Mouse (Mus musculus): ENCODE data around the gene Chpf2.

The Chpf2 gene

DNA sequence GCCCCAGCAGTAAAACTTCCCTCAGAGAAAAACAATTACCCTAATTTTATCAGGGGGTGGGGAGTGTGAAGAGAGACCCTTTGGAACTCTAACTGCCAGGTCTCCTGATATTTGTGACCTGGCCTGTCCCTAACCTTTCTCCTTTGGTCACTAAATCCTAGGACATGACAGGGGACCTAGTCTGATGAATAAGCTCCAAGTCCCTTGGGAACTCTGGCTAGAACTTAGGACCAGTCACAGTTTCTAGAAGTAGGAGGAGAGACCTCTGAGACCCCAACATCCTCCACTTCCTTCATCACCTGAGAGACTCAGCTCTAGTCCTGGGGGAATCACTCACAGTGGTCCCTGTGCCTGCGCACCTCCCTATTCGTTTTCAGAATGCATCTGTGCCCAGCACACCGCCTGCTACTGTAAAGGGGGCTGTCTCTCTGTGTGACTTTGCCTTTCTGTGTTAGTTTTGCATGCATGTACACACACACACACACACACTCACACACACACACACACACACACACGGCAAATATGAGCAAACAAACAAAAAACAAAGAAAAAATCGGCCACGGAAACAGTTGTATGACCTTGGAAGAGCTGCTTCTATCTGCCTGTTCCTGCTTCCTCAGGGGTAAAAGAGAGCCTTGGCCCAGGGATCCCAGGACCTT, 18.9 kb downstream of the Chpf2 start:
- no peak for DNase-seq (ENCODE audit: low spot score)

DNA sequence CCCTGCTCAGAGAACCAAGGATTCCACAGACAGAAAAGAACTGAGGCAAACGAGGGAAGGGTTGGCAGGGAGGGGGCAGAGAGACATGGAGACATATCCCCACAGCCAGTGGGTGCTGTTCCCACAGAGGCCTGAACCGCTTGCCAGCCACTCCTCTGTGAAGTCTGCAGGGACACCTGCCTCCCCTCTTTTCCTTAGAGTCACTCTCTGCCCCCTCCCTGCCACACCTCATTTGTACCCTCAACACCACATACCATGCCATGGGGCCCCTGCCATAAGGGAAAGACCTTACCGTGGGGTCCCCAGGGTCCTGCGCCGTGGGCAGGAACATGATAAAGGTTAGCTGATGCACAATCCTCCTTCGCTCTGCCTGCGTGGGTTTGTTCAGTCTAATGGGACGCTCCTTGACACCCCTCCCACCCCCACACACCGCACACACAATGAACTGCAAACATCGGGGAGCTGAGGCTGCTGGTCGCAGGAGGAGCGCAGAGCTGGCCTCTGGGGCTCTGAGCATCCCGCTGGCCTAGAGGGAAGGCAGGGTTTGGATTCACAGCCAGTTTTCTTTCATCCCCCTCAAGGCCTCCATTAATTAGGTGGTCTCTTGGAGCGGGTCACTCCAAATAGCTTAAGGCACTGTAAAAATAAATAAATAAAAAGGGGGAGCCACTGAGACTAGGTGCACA, 19.6 kb downstream of the Chpf2 start:
- no peak for DNase-seq (ENCODE audit: low spot score)

DNA sequence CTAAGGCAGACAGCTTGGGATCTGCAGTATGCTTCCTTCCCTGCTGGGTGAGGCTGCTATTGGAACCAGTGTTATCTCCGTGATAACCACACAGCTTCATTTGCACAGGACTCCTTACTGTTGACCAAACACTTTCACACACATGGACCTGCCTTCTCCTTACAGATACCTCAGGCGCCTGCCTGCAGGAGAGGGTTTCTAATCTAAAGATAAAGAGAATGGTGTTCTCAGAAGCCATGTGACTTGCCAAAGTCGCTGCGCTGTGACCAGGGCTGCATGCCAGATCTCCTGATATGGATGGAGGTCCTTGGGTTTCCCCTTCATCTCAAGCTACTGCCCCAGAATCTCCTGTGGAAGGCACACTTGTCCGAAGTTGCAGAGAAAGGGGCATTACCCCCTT, 22.8 kb downstream of the Chpf2 start:
- no peak for DNase-seq (ENCODE audit: low spot score)

DNA sequence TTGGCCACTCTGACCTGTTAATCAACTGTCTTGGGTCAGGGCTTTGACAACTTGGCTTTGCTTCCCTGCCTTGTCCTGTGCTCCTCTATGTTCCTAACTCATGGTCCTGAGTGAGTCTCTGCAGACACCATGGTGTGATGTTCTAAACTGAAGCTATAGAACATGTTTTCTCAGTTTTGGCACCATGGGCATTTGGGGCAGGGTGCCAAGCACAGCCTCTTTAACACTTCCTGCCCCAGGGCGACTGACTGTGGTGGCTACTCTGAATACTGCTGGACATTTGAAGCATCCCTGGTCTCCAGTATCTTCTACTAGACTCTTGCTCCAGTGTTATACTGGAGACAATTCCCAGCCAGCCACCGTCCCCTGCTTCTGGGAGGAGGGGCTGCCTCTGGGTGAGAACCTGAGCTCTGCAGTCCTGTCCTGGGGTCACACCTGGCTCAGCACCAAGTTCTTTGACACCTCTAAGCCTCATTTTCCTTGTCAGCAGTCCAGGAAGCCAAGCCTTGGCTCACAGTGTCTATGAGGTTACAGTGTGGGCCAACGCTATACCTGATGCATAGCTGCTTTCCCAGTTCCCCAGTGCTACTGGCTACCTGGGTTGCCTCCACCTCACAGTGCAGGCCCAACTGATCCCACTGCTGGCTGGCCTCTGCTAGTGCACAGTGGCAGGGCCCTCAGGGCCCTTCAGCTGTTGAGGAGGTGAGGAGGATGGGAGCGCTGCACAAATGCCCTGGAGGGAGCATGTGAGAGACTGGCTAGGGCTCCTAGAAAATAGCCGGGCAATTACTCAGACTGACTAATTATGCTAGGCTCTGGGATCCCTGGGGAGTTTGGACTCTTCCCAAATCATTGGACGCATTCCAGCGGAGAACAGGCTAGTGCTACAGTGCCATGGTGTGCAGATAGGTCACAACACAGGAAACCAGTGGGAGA, 25.1 kb downstream of the Chpf2 start:
- DNase-seq (ENCODE audit: low spot score): no peak

DNA sequence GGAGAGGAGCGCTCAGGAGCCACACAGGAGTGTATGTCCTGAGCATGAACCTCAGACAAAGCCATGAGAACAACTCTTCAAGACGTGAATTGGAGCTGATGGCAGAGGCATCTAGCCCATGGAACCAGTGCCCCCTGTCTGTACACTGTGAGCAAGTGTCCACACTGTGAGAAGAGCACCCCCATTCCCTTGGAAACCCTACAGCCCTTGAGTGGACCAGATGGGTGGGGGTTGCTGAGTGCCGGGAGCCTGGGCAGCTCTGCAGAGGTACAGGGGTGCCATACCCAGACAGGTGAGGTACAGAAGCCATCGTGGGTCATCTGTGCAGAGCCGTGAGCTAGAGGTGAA, 25.7 kb downstream of the Chpf2 start:
- no peak for DNase-seq (ENCODE audit: low spot score)

DNA sequence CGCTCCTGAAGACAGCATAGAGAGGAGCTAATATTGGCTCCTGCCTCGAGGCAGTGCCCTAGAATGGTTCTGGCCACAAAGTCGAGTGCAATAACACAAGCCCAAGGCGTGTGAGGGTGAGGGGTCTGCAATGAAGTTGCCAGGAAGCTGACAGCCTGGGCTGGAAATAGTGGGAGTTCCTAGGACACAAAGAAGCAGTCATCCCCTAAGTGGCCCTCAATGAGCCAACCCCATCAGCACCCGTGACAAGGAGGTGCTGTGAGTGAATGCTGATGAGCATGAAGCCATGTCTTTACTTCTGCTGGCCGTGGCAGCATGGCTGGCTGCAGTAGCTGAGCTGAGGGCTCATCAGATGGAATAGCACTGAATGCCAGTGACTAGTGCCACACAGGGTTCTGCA, 28.6 kb downstream of the Chpf2 start:
- DNase-seq (ENCODE audit: low spot score): no peak

DNA sequence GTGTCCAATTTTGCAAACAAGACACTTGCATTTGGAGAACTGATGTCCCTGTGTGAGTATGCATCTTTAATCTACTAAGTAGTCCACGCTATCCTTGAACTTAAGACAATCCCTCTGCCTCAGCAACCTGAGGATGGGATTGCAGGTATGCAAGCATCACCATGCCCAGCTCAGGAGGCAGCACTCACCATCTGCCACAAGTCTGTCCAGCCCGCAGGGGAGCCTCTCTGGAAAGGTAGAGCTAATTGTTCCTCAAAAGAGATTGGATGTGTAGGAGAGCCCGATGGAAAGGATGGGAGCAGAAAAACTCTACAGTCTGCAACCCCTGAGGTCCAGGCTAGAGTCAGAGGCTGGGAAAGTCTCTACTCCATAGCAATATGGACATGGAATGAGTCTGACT, 32.4 kb downstream of the Chpf2 start:
- no peak for DNase-seq (ENCODE audit: low spot score)

DNA sequence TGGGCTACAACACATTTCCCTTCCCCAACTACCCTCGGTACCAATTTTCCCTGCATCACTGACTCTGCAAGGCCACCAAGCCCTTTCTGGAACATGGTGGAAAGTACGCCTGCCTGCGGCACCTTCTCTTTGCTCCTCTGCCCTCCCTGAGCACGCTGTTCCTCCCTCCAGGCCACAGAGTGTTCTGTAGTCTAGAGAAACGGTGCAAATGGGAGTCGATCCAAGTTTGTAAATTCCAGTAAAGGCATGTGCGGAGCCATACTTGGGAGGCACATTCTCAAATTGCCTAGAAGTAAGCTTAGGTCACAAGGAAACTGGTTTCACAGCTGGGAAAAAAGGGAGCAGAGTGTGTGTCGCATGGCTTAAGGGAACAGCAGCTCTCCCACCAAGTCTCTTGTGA, 33.6 kb downstream of the Chpf2 start:
- no peak for DNase-seq (ENCODE audit: low spot score)

DNA sequence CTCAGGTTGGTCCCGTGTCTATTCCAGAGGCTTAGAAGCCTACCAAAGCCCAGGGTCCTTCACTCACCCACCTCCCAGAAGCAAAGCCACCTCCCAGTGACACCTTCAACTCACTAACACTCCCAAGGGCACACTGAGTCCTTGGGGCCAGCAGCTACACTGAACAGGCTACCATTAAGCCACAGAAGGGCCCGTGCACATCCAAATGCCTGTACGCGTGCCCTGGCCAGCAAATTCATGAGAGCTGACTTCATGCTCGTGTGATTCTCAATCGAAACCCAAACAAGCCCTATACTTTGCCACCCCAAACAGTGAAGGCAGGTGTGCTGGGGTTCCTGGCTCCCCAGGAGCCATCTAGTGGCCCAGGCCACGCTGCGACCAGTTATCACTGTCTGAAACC, 34.1 kb downstream of the Chpf2 start:
- DNase-seq (ENCODE audit: low spot score): no peak

DNA sequence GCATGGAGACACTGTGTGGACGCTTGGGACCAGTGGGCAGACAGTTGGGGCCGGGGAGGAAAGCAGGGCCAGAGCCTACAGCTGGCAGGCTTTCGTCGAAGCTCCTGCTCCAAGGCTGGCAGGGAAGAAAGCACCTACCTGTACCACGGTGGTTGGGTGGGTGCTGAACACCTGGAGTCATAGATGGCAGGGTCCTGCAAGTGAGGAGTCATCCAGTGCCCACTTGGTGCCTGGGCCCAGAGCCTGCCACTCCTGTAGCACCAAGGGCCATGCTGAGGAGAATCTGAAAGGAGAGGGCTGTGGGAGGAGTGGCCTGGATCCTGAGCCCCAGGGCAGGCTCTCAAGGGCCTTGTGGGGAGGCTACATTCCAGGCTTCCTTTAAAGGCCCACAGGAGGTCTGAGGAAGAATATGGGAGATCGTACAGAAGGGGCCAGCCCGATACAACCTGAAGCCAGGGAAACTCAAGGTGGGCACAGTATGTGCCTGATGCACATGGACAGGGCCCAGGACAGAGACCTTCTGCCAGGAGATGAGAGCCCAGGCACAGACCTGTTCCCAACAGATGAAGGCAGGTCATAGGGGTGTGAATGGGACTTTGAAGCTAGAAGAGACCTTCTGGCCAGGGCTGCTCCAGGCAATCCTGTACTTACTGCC, 36.0 kb downstream of the Chpf2 start:
- DNase-seq (ENCODE audit: low spot score): no peak

DNA sequence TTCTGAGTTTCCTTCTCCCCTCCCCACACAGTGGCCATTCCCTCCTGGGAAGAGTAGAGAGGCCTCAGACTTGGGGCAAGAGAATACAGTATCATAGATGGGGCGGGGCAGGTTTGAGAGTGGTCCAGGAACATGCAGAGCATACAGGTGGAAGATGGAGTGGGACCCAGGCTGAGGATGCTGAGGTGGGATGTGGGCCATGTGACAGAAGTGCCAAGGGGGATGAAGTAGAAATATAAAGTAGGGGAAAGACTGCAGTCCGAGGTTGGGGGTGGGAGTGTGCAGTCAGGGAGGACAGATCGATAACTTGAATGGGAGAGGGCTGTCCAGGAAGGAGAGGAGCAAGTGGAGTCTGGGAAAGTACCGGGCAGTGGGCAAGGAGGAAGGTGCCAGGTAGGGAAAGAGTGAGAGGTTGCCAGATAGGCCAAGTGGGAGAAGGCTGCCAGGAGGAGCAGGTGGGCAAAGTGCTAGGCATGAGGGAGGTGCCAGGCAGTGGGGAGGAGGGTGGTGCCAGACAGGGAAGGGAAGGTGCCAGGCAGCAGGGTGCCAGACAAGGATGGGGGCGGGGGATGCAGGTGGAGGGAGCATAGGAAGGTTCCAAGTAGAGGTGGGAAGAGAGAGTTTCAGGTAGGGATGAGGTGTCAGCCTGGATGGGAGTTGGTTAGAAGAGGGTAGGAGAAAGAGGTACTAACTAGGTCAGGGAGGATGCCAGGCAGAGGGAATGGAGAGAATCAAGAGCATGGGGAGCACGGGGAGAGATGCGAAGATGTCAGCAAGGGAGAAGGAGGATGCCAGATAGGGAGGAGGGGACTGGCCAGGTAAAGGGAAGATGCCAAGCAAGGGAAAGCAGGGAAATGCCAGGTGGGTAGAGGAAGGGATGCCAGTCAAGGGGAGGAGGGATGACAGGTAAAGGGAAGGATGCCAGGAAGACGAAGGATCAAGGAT, 36.8 kb downstream of the Chpf2 start:
- DNase-seq (ENCODE audit: low spot score): no peak

DNA sequence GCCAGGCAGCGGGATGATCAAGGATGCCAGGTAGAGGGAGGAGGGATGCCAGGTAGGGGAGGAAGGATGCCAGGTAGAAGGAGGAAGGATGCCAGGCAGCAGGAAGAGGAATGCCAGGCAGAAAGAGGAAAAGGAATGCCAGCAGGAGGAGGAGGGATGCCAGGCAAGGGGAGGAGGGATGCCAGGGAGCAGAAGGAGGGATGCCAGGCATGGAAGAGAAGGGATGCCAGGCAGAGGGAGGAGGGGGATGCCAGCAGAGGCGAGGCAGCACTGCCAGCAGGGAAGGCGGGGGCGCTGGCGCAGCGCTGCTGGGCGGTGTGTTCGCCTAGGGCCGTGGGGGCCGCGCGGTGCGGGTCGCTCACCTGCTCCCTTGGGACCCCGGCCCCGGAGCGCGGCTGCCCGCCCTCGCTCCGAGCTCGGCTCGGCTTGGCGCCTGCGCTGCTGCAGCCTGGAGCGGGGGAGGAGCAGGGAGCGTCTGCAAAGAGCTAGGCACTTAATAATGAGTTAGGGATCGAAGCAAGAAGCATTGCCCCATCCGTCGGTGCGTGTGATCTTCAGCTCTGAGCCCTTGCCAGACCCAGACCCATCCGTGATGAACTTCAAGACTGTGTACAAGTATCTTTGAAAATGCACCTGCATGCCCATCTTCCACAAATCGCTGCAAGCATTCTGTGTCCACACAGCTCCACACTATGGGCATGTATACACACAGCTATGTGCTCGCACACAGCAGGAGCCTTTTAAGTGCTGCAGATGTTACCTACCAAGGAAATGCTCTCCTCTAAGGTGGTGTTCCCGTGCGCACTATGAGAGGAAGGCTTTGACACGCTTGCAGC, 37.7 kb downstream of the Chpf2 start, which contains the start of gene Smarcd3:
TSS of gene Smarcd3 (minus strand) at position 426 of the 836 bp plus-strand sequence.
- peak; percentile 50 for DNase-seq (ENCODE audit: low spot score)

DNA sequence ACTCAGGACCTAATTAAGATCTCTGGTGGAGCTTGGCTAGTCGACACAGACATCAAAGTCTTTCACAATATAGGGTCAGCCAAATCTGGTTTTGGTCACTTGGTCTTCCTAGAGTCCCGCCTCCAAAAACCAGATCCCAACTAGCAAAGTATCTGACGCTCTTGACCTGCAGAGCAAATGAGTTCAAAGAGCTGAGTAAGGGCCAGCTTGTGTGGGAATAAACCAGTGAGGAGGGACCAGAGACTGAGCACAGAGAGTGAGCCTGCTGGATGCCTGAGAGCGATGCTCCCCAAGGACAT, 38.2 kb downstream of the Chpf2 start:
- no peak for DNase-seq (ENCODE audit: low spot score)

DNA sequence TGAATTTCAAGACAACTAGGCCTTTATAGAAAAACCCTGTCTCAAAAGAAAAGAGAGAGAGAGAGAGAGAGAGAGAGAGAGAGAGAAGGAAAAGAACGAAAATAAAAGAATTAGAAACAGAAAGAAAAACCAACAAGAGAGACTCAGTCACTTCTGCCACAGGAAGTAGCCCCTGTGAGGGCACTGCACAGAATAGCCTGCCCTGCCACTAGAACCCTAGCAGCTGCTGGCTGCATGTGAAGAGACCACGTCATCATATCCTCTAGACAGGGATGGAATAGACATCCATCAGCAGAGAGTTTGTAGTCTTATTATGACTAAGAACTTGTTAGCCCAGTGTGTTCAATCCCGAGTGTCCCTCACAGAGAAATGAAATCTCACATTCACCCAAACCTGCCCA, 43.2 kb downstream of the Chpf2 start:
- no peak for DNase-seq (ENCODE audit: low spot score)

DNA sequence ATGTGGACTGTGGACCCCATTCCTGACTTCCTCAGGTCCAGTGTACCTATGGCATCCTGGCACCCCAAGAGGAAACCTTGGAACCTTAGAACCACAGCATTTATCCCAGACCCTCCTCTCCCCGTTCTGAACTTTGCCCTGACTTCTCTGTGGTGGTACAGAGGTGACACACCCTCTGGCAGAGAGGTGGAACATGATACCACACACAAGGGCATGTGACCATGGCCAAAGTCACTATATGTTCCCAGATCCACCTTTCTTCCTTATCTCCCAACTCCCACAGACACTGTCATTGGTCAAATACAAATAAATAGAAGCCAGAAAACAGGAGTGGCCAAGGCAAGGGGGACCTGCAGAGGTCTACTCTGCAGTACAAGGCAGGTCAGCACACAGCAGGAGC, 48.6 kb downstream of the Chpf2 start:
- DNase-seq (ENCODE audit: low spot score): no peak

DNA sequence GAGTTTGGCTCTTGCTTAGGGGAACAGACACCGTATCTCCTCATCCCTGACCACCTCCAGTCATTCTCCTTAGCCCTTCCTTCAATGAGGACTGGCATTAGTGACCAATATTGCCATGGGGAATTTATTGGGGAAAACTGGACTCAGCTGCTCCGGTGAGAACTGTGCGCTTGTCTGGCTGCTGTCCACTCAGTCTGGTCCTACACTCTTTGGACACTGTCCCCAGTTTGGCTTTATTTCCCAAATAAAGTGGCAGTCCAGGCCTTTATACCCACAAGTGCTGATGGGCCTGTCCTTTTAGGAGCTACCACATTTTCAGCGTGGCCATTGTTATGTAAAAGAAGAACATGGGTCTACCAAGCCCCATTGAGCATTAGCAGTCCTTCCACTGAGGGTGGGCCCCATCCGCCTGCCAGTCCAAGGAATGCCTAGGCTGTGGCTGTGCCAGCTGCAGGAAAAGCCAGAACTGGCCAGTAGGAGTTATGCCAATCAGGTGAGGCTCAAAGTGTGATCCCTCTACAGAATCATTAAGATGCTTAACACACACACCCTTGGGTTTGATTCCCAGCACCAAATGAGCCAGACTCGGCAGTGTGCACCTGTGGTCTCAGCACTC, 49.1 kb downstream of the Chpf2 start:
- no peak for DNase-seq (ENCODE audit: low spot score)

DNA sequence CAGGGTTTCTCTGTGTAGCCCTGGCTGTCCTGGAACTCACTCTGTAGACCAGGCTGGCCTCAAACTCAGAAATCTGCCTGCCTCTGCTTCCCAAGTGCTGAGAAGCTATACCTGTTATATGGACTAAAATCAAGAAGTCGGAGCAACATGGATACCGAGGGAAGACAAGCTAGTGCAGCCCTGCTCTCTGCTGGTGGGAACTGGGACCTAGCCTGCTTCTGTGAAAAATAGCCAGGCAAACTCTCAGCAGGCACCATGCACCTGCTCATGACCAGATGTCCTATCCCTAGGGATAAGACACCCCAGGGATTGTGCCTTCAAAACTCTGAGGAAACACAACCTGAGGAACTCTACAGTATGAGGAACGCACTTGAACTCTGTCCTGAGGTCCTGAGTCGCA, 50.4 kb downstream of the Chpf2 start:
- DNase-seq (ENCODE audit: low spot score): no peak

DNA sequence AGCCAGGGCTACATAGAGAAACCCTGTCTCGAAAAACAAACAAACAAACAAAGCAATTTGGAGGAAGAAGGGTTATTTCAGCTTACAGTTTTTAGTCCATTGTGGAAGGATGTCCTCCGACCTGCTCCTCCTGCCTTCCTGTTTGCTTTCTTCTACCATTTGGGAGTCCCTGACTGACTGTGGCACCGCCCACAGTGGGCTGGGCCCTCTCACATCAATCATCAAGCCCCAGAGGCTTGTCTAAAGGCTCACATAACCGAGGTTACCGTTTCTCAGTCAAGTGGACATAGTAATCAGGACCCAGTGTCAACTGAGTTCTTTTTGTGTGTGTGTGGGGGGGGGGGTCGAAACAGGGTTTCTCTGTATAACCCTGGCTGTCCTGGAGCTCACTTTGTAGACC, 51.6 kb downstream of the Chpf2 start:
- no peak for DNase-seq (ENCODE audit: low spot score)

DNA sequence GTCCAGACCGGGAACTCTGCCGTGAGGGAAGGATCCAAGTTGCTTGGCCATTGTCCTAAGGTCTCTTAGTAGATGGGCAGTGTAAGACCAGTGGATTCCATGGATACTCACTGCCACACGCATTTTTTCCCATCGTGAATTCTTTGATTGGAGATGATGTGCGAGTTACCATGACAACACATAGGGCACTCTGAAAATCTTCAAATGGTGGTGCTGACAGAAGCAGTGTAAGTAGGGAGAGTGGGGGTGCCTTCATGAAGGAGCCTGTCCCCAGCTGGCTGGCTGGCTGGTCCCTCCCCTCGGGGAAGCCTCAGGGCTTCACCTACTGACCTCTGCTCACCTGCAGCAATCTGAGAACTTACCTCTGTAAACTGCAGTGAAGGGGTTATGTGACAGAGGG, 52.5 kb downstream of the Chpf2 start:
- DNase-seq (ENCODE audit: low spot score): no peak

All from yolk sac, embryonic 10.5 days (tissue).